In genomic region chr6:94779854-94780253, GRCm38 (mm10) we compare ENCODE assay signal across 9 mouse cellular contexts.
DNase-seq lines count a peak whose midpoint lies in the region; ATAC-seq lines count a peak whose summit lies in the region.
"Had no signal": no experiment of that assay in that cellular context is flagged by ENCODE, and none has a peak within 500 bp of the region (broad histone marks: within the 10 kb centered on the region; RNA-seq: fewer than 3 reads in every experiment).

No protein-coding gene starts in this region.

- no peaks in the 10 kb centered on the region for H3K9me3 ChIP-seq in forebrain, embryonic 16.5 days (ENCODE audit: control insufficient read depth, low read length)
- H3K9me3 ChIP-seq: heart, embryonic 13.5 days had no signal

- H3K27ac ChIP-seq in forebrain, embryonic 16.5 days (ENCODE audit: low read length) = no peak overlapping the region
- H3K27ac ChIP-seq: heart, embryonic 13.5 days had no signal

- no peak for ATAC-seq in forebrain, embryonic 16.5 days

- no peak overlapping the region for H3K9ac ChIP-seq in forebrain, embryonic 16.5 days (replicated peaks; ENCODE audit: low read depth, low read length)
- H3K9ac ChIP-seq: heart, embryonic 13.5 days had no signal

- no peaks in the 10 kb centered on the region for H3K4me1 ChIP-seq in forebrain, embryonic 16.5 days (replicated peaks; ENCODE audit: control insufficient read depth, insufficient read depth, low read length)

- 80% methylated on average over 7 of the region's 7 CpGs for WGBS in forebrain, embryonic 16.5 days

- no peak overlapping the region for H3K4me2 ChIP-seq in forebrain, embryonic 16.5 days (ENCODE audit: low read length)
- H3K4me2 ChIP-seq: heart, embryonic 13.5 days had no signal

- no peaks in the 10 kb centered on the region for H3K27me3 ChIP-seq in forebrain, embryonic 16.5 days (replicated peaks; ENCODE audit: control insufficient read depth, insufficient read depth, low read length)
- H3K27me3 ChIP-seq: heart, embryonic 13.5 days had no signal

- no peak overlapping the region for H3K4me3 ChIP-seq in forebrain, embryonic 16.5 days (replicated peaks; ENCODE audit: low read length)
- H3K4me3 ChIP-seq: heart, embryonic 13.5 days had no signal

- H3K36me3 ChIP-seq in forebrain, embryonic 16.5 days (ENCODE audit: control insufficient read depth, insufficient read depth) = no peaks in the 10 kb centered on the region
- H3K36me3 ChIP-seq: heart, embryonic 13.5 days had no signal

- DNase-seq in CD4-positive helper T cell, adult 2 months (ENCODE audit: low read depth, low spot score) = peak; percentile 58
- DNase-seq in NIH3T3 (ENCODE audit: low read depth) = peak; percentile 56
- peak; percentile 70 to 75 for DNase-seq in heart, adult 9 months (ENCODE audit: low spot score in 2 of 2)
- DNase-seq in lung, adult 18-20 months = peak; percentile 86 to 92
- no peak for DNase-seq in spleen, postnatal 4 days (ENCODE audit: low spot score in 2 of 2)
- DNase-seq in thymus, postnatal 0 days (ENCODE audit: low spot score) = no peak
- DNase-seq in urinary bladder, adult 2 months (ENCODE audit: low spot score) = no peak

Comparison
In these comparisons a context has a peak if more than half of its experiments do, and no peak if none do; other contexts are left out.
1. DNase-seq: peak in CD4-positive helper T cell, adult 2 months (single experiment), NIH3T3 (single experiment), heart, adult 9 months (2 of 2) and lung, adult 18-20 months (2 of 2); none in spleen, postnatal 4 days (0 of 2), thymus, postnatal 0 days (single experiment) and urinary bladder, adult 2 months (single experiment).